Mouse (Mus musculus) small intestine, adult 10 weeks (tissue): ENCODE results near the gene Olfr1391. TPM values are rescaled to one million over a fixed set of nuclear protein-coding genes. Genes with fewer than 3 reads are reported as not detected.

Source experiments
- polyA plus RNA-seq: library from polyadenylated mRNA; stranded (reverse); fragments of 350-450 nt; fragmentation: Illumina TruSeq; extraction: RNeasy Lipid Tissue Mini Kit (QIAGEN cat#74804); gene quantifications from one replicate; pipeline ENCODE4 v1.2.3, GENCODE M21; 2014; ENCODE audit warnings: low replicate concordance

The Olfr1391 gene
- not detected for polyA plus RNA-seq

GRCm38 (mm10) chr11:49322442-49322841 is at the start of gene Olfr1391:
Gene Olfr1391 (plus strand): TSS chr11:49322742.

GRCm38 (mm10) chr11:49278222-49278621 is 44.3 kb upstream of the Olfr1391 start, which contains the start of gene Olfr1393:
Gene Olfr1393 (plus strand): TSS chr11:49278304.

GRCm38 (mm10) chr11:49284982-49285381 is 37.6 kb upstream of the Olfr1391 start, which contains the start of gene Olfr1392:
Gene Olfr1392 (plus strand): TSS chr11:49285282.

GRCm38 (mm10) chr11:49304441-49304840 is 18.1 kb upstream of the Olfr1391 start, which contains the start of gene Olfr10:
Gene Olfr10 (plus strand): TSS chr11:49304741.

GRCm38 (mm10) chr11:49334888-49335287 is 12.3 kb downstream of the Olfr1391 start, which contains the start of gene Olfr1390:
Gene Olfr1390 (plus strand): TSS chr11:49335188.

Other genes starting within 250 kb of the Olfr1391 start
- gene Ifi47, start 246.2 kb upstream of the Olfr1391 start, polyA plus RNA-seq = 66.3 TPM
- gene Olfr1396, start 207.9 kb upstream of the Olfr1391 start, polyA plus RNA-seq = not detected
- not detected for gene Olfr1395, start 180.5 kb upstream of the Olfr1391 start, polyA plus RNA-seq
- gene Olfr1394, start 168.4 kb upstream of the Olfr1391 start, polyA plus RNA-seq = not detected
- 0.93 TPM for gene Btnl9, start 135.6 kb upstream of the Olfr1391 start, polyA plus RNA-seq
- gene Zfp62, start 119.5 kb upstream of the Olfr1391 start, polyA plus RNA-seq = 81.1 TPM
- 21.1 TPM for gene Mgat1, start 78.6 kb upstream of the Olfr1391 start, polyA plus RNA-seq
- 0.41 TPM for gene Olfr1393, start 44.4 kb upstream of the Olfr1391 start, polyA plus RNA-seq
- 0.48 TPM for gene Olfr1392, start 37.5 kb upstream of the Olfr1391 start, polyA plus RNA-seq
- not detected for gene Olfr10, start 18.0 kb upstream of the Olfr1391 start, polyA plus RNA-seq
- not detected for gene Olfr1390, start 12.4 kb downstream of the Olfr1391 start, polyA plus RNA-seq
- not detected for gene Olfr1389, start 100.3 kb downstream of the Olfr1391 start, polyA plus RNA-seq
- not detected for gene Olfr1388, start 113.9 kb downstream of the Olfr1391 start, polyA plus RNA-seq
- not detected for gene Olfr1387, start 132.6 kb downstream of the Olfr1391 start, polyA plus RNA-seq
- not detected for gene Olfr1386, start 142.3 kb downstream of the Olfr1391 start, polyA plus RNA-seq
- not detected for gene Olfr1385, start 166.3 kb downstream of the Olfr1391 start, polyA plus RNA-seq
- gene Olfr1384, start 184.0 kb downstream of the Olfr1391 start, polyA plus RNA-seq = not detected
- gene Olfr1383, start 196.9 kb downstream of the Olfr1391 start, polyA plus RNA-seq = not detected
- not detected for gene Olfr1382, start 205.5 kb downstream of the Olfr1391 start, polyA plus RNA-seq
- gene Olfr1381, start 220.7 kb downstream of the Olfr1391 start, polyA plus RNA-seq = not detected
- gene Olfr1380, start 234.1 kb downstream of the Olfr1391 start, polyA plus RNA-seq = not detected